Mouse (Mus musculus) bone marrow, adult 2 months (tissue): Measurements from ENCODE around the gene Cyp1a1.

Source experiments
- CTCF ChIP-seq: fragments of 200-500 bp; IDR thresholded peaks from 2 replicates; pipeline ENCODE4 v1.5.1; 2011; ENCODE audit warnings: low read length, control low read depth; ENCODE audit not compliant: control insufficient read depth, insufficient read depth
- POLR2A ChIP-seq: fragments of 200-500 bp; IDR thresholded peaks from 2 replicates; pipeline ENCODE4 v1.6.1; 2011; ENCODE audit warnings: low read depth, mild to moderate bottlenecking, control low read depth, low read length, borderline replicate concordance; ENCODE audit not compliant: control insufficient read depth

GRCm38 (mm10) chr9:57723315-57723715 lies 35.6 kb downstream of the Cyp1a1 start:
- TF ChIP-seq CTCF (no peak), POLR2A (no peak)
